Mouse (Mus musculus) kidney, embryonic 14.5 days (tissue): ENCODE data around the gene Sppl2a. TPM values are rescaled to one million over a fixed set of nuclear protein-coding genes. Genes with fewer than 3 reads are reported as not detected.

Experiments used
- ATAC-seq: fragments of 200-750 bp; cut with Nextera tagmentation; 2 replicates; pipeline ENCODE4 v1.8.0; 2017; ENCODE audit warnings: moderate number of reproducible peaks, mild to moderate bottlenecking, moderate TSS enrichment, moderate library complexity; ENCODE audit not compliant: low FRiP score, low TSS enrichment
- H3K27ac ChIP-seq: fragments of 300-500 bp; sonication (generic); 2 replicates; pipeline ENCODE4 v1.5.1; 2014; ENCODE audit warnings: low read depth, mild to moderate bottlenecking, low read length, moderate library complexity, mixed read lengths
- H3K27me3 ChIP-seq: fragments of 300-500 bp; sonication (generic); 2 replicates; pipeline ENCODE4 v1.6.1; 2014; ENCODE audit warnings: mild to moderate bottlenecking, low read length; ENCODE audit not compliant: control insufficient read depth, insufficient read depth
- H3K36me3 ChIP-seq: fragments of 300-500 bp; sonication (generic); 2 replicates; pipeline ENCODE4 v1.6.1; 2014; ENCODE audit warnings: low read length, mixed read lengths; ENCODE audit not compliant: control insufficient read depth, insufficient read depth
- H3K4me1 ChIP-seq: fragments of 300-500 bp; sonication (generic); 2 replicates; pipeline ENCODE4 v1.6.1; 2014; ENCODE audit warnings: low read length, mixed read lengths; ENCODE audit not compliant: control insufficient read depth, insufficient read depth
- H3K4me2 ChIP-seq: fragments of 300-500 bp; sonication (generic); replicated peaks from 2 replicates; pipeline ENCODE4 v1.6.1; 2014; ENCODE audit warnings: low read depth, mild to moderate bottlenecking, low read length
- H3K4me3 ChIP-seq: fragments of 300-500 bp; sonication (generic); 2 replicates; pipeline ENCODE4 v1.5.1; 2014; ENCODE audit warnings: mild to moderate bottlenecking, low read length
- H3K9ac ChIP-seq: fragments of 300-500 bp; sonication (generic); 2 replicates; pipeline ENCODE4 v1.6.1; 2014; ENCODE audit warnings: low read depth, mild to moderate bottlenecking, low read length, moderate library complexity
- H3K9me3 ChIP-seq: fragments of 300-500 bp; sonication (generic); 2 replicates; pipeline ENCODE4 v1.6.1; 2016; ENCODE audit warnings: low read length; ENCODE audit not compliant: control insufficient read depth
- WGBS: fragments of 180-500 bp; shearing (Covaris S2); extraction: QIAGEN DNeasy Blood & Tissue Kit; methylation state at CpG from one replicate; pipeline ENCODE4 v1.1.7; 2014; 5-methylcytosine and 5-hydroxymethylcytosine counted together
- microRNA-seq: library from miRNA; unstranded; fragments of <30 nt; microRNA quantifications from one replicate; pipeline ENCODE4, GENCODE M21; 2016
- polyA plus RNA-seq: library from polyadenylated mRNA; unstranded; fragments of >200 nt; fragmentation: Nextera tagmentation; extraction: Ambion mirVana; gene quantifications from 2 replicates; pipeline ENCODE4 v1.2.1, GENCODE M21; 2014

Gene Sppl2a
- polyA plus RNA-seq, 1 experiment from 2014 or later = 47.0 TPM

DNA sequence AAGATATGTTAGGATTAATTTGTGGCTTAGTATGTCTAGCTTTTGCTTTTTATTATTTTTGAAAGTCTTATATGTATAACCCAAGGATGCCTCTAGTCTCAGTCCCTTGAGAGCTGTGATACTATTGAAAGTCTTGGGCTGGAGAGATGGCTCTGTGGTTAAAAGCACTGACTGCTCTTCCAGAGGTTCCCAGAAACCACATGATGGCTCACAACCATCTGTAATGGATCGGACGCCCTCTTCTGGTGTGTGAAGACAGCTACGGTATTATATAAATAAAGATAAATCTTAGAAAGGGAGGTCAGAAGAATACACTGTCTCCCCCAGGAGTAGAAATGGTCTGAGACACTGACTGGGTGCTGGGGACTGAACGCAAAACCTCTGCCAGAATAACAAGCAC lies 88.3 kb downstream of the Sppl2a start:
- H3K27ac ChIP-seq = no peak overlapping the region
- no peak overlapping the region for H3K9ac ChIP-seq
- no peaks in the 10 kb centered on the region for H3K4me1 ChIP-seq
- no peaks in the 10 kb centered on the region for H3K27me3 ChIP-seq
- H3K4me3 ChIP-seq = no peak overlapping the region
- WGBS = 81% methylated on average over 4 of the region's 4 CpGs
- H3K4me2 ChIP-seq = no peak overlapping the region
- ATAC-seq = no peak
- peaks cover 53% of the 10 kb centered on the region for H3K36me3 ChIP-seq
- H3K9me3 ChIP-seq = no peaks in the 10 kb centered on the region

Small RNAs within 50 kb of the gene (microRNA-seq; reads per million reads assigned to microRNA genes)
- gene Mir3473g = not detected

Other genes with a start within 250 kb of the Sppl2a start
- 18.5 and 41.7 TPM in 2 replicates for gene Usp8, start 225.9 kb downstream of the Sppl2a start, polyA plus RNA-seq
- 2.9 and 3.3 TPM in 2 replicates for gene Usp50, start 149.8 kb downstream of the Sppl2a start, polyA plus RNA-seq
- gene Trpm7, start 57.0 kb downstream of the Sppl2a start, polyA plus RNA-seq = 33.4 and 62.8 TPM in 2 replicates
- 4.5 and 11.1 TPM in 2 replicates for gene Ap4e1, start 75.5 kb upstream of the Sppl2a start, polyA plus RNA-seq
- 39.6 and 43.4 TPM in 2 replicates for gene Blvra, start 137.4 kb upstream of the Sppl2a start, polyA plus RNA-seq
- 67.3 and 103 TPM in 2 replicates for gene Ncaph, start 200.7 kb upstream of the Sppl2a start, polyA plus RNA-seq
- gene Itpripl1, start 210.2 kb upstream of the Sppl2a start, polyA plus RNA-seq = 22.7 and 22.8 TPM in 2 replicates